Mouse (Mus musculus) cerebellum, adult 8-10 months (tissue): ENCODE data around the gene Itga9.

ENCODE experiments used
- DNase-seq: peaks from one replicate; pipeline ENCODE4 v3.0.0; 2022

Itga9 gene

DNA sequence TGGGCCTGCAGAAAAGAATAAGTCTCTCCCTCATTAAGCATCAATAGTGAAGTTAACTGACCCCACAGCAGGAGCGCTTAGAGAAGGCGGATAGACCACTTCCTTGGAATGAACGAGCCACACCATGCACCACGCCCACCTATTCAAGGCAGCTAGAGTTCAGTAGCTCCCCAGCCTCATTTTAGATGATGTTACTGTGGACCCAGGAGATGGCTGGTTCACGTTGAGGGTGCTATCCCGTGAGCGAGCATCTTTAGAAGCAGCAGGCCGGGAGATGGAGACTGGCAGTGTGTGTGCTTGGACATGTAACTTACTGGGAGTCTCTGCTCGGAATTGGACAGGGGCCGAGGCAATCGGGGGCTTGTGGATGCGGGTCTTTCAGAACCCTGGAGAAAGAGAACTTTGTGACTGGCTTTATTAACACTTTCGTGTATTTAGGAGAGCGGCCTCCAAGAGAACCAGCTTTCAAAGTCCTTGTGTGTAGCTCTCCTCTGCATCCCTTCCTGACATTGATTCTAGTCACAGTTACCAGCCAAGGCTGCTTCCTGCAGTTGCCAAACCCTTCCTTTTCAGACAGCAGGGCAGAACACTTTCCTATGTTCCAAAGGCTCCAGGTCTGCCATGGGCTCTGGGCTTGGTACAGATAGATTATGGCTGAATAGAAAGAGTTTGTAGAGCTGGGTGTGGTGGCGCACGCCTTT lies 1.4 kb downstream of the Itga9 start:
- no peak for DNase-seq

- no peak for DNase-seq
Measured at GRCm38 (mm10) chr9:118608556-118608955, 2.1 kb downstream of the Itga9 start.

GRCm38 (mm10) chr9:118610060-118610459 lies 3.6 kb downstream of the Itga9 start:
- no peak for DNase-seq

GRCm38 (mm10) chr9:118611111-118611541 lies 4.6 kb downstream of the Itga9 start:
- no peak for DNase-seq

GRCm38 (mm10) chr9:118611958-118612581 lies 5.6 kb downstream of the Itga9 start:
- DNase-seq: no peak

DNA sequence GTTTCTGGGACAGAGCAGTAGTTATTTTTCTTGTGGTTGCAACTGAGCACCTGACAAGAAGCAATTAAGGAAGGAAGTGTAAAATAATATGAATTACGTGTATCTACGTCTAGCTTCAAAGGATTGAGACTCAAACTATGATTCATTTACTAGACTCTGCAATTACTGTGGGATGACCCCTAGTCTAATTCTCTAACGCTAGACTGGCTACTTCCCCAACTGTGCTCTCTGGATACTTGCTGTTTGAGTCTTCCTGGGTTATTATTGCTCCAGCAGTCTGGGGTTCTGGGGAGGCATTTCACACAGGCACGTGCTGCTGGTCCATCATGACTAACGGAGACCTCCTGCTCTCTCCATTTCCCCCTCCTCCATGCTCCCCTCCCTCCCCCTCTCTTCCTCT lies 10.7 kb downstream of the Itga9 start:
- DNase-seq: no peak

GRCm38 (mm10) chr9:118618732-118619250 lies 12.3 kb downstream of the Itga9 start:
- DNase-seq: no peak

DNA sequence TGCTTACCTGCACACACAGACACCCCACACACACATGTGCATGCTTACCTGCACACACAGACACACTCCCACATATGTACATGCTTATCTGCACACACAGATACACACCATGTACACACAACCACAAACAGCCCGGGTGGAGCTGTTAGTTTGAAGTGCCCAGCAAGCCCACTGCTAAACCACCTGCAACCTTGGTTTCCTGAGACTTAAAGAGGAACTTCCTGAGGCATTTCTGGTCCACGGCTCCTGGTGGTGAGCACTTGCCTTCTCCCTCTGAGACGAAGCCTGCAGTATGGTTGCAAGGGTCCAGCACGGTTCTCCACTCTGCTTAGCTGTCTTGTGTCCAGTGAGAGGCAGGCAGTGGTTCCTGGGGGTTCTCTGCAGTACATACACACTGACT lies 14.3 kb downstream of the Itga9 start:
- DNase-seq: no peak

DNA sequence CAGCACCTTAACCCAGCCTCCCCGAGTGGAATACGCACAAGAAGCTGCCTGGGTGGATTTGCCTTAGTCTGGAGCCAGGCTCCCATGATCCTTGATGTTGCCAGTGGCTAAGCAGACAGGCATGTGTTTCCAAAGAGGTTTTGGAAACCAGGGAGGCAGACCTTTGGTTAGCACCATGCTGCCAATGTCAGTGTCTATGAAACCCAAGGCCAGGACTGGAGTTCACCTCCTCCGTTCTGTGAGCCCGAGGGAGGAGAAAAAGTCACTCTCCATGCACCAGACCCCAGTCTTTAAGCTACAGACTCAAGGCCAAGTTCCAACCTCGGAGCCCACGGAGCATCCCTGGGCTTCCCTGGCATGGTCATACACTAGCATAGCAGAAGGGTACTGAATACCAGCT lies 15.2 kb downstream of the Itga9 start:
- no peak for DNase-seq

- no peak for DNase-seq
Measured at GRCm38 (mm10) chr9:118622376-118623166, 16.1 kb downstream of the Itga9 start.

- DNase-seq: no peak
Measured at GRCm38 (mm10) chr9:118623483-118623882, 17.0 kb downstream of the Itga9 start.

DNA sequence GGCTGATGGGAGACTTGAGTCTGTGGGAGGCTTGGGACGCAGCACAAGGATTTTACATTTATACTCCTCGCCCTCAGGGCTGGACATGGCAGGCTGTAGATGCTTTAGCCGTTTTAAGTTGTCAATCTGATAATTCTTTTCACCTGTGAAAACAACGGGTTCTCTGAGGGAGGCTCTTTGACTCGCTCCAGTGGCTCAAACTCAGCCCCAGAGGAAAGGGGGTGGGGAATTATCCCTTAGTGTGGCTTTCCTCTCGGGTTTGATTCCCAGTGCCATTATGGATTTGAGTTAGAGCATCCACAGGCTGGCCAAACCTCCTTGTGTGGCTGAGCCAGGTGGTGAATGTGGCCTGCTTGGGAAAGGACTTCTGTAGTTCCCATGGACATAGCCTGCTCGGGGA lies 17.7 kb downstream of the Itga9 start:
- DNase-seq: no peak

GRCm38 (mm10) chr9:118629763-118630379 lies 23.4 kb downstream of the Itga9 start:
- no peak for DNase-seq

DNA sequence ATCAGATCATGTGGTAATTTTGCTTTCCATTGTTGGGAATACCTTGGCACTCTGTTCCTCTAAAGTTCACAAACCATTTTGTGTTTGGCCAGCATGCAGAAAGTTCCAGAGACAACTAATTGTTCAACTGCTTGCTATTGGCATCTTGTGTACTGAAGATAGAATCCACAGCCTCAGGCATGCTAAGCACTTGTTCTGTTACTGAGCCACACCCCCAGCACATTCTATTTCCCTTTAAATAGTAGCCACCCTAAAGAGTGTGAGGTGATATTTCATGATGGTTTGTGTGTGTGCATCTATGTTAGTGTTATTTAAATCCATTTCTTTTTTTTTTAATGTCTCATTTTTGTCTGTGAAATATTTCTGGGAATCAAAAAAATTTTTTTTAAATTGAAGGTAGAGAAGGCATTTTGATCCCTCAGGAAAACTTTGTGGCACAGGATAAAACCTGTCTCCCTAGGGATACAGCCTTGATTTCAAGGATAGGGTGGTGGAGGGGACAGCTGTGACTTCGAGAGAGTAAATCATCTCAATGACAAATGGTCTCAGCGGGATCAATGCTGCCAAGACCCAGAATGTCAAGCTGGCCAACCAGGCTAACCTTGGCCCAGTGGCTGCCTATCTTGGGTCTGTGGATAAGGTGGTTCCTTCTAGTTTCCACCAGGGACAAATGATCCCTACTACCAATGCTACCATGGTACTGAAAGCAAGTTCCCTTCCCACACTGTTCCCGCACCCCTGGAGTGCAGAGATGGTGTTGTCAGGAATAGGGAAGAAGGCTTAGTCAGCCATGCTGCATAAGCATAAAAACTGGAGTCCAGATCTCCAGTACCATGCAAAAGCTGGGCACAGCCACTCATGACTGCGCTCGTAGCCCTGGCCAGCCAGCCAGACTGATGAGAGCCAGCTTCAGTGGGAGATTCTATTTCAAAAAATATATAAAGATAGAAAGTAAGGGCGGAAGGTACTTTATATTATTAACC lies 25.6 kb downstream of the Itga9 start:
- no peak for DNase-seq

DNA sequence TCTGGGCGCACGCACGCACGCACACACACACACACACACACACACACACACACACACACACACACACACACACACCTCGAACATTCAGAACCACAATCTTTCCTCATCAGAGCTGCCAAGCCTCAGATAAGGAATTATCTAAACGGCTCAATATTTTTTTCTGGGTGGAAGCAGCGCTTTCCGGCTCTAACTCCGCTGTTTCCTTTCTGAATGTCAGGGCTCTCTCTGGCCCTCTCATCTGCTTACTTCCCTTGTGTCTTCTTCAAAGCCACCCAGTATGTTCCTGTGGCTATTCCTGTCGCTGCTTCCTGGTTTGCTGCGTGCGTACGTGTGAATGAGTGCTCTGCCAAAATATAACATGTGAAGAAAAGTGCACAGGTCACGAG lies 26.3 kb downstream of the Itga9 start:
- no peak for DNase-seq

- DNase-seq: no peak
Measured at GRCm38 (mm10) chr9:118638642-118639210, 32.2 kb downstream of the Itga9 start.

DNA sequence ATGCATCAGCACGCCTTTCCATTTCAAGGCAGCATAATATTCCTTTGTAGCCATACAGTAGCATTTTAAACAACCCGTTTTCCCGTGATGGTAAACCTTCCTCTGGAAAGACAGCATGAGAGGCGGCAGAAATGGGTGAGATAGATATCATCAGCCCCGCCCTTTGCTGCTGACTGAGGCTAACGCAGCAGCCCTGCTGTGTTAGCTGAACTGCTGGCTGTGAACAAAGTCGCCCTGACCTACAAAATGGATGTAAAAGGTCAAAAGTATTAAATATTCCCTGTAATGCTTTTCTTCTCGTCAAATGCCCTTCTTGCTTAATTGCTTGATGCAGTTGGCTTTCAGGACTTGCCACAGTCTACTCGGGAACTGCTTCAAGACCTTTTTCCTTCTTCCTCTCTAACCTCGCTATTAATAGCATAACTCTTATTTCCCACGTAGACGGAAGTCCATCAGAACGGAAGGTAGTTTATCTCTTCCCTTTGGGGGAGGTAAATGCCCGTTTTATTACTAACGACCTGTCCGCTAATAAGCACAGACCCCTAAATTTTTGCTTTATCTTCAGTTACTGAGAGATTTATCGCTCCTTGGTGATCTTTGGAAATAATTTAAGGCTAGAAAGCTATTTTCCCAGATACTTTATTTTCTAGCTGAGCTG lies 39.3 kb downstream of the Itga9 start:
- DNase-seq: no peak

- no peak for DNase-seq
Measured at GRCm38 (mm10) chr9:118647495-118647894, 41.0 kb downstream of the Itga9 start.

- DNase-seq: no peak
Measured at GRCm38 (mm10) chr9:118650976-118651375, 44.5 kb downstream of the Itga9 start.

GRCm38 (mm10) chr9:118651939-118652338 lies 45.4 kb downstream of the Itga9 start:
- DNase-seq: no peak

DNA sequence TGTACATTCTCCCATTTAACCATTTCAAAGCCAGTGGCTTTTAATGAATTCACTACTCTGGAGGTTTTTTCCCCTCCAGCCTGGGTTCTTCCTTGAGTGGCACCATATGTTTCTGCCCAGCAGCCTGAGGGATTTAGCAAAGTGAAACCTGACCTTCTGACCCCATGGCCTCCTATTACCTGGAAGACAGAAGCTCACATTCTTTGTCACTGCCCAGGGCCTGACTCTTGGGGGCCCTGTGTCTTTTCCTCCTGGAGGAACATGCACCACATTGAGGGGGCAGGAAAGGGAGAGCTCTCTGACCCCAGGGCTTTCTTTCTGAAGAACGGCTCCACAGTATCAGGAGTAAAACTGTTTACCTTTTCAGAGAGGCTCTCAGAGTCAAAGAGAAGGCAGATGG lies 46.9 kb downstream of the Itga9 start:
- DNase-seq: no peak
